Mouse (Mus musculus) ES-Bruce4 (cell line): ENCODE data around the gene Poc5.

ENCODE experiments used
- CTCF ChIP-seq: IDR thresholded peaks from one replicate; pipeline ENCODE4 v1.8.1; 2011; ENCODE audit warnings: low read depth, low read length
- POLR2A ChIP-seq: IDR thresholded peaks from one replicate; pipeline ENCODE4 v1.8.1; 2011; ENCODE audit warnings: low read length; ENCODE audit not compliant: insufficient read depth

DNA sequence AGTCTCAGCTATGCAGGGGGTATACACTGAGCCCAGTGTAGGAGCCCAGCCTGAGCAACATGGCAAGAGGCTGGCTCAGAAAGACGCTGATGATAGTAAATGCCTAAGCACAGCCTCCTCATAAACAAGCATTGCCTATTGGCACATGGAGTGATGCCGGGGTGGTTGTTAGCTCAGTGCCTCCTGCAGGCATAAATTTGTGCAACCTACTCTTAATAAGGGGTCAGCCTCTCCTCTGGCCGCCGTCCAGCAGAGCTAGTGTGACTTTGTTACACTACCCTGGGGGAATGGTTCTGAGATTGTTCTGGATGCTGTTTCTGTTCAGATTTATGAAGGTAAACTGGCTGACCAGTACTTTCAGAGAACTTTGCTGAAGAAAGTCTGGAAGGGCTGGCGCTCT lies 13.2 kb downstream of the Poc5 start:
- no peak for TF ChIP-seq POLR2A
- no peak for TF ChIP-seq CTCF
